Mouse (Mus musculus): Measurements from ENCODE around the gene Tmf1. TPM values are rescaled to one million over a fixed set of nuclear protein-coding genes. Genes with fewer than 3 reads are reported as not detected.
A peak's percentile ranks its signal among the peaks of the same experiment; 100 is the strongest.

The Tmf1 gene
- total and polyA plus RNA-seq, 3 experiments: 13.5 to 19.2 TPM; not detected in 1

GRCm38 (mm10) chr6:97178491-97179366 is at the start of gene Tmf1 (continued):
- no peak for TF ChIP-seq RAD21 (IDR thresholded peaks at IDR 0.05; ENCODE audit: low read depth, low read length)
- no peak for TF ChIP-seq USF2 (IDR thresholded peaks at IDR 0.05; ENCODE audit: borderline replicate concordance in 1 of 2, insufficient read depth in 1 of 2, low read depth in 1 of 2, low read length in 2 of 2)
- no peak for TF ChIP-seq E2F4 (IDR thresholded peaks at IDR 0.05; ENCODE audit: borderline replicate concordance, low read depth, low read length)
- peak; percentile 93 to 97 for TF ChIP-seq POLR2A (IDR thresholded peaks at IDR 0.05; ENCODE audit: control insufficient read depth in 1 of 2, insufficient read depth in 1 of 2, low read depth in 1 of 2, low read length in 2 of 2, poor library complexity in 1 of 2)
- TF ChIP-seq GABPA (IDR thresholded peaks at IDR 0.05; ENCODE audit: low read depth, low read length): no peak

- Histone ChIP-seq H3K9ac (ENCODE audit: control insufficient read depth, low read depth, low read length, poor library complexity, severe bottlenecking) (no peak overlapping the region), H3K79me2 (ENCODE audit: control insufficient read depth, insufficient read depth, low read length, poor library complexity) (peaks cover 4% of the 10 kb centered on the region; the same call in 1 of the 2 replicates), H3K9me3 (replicated peaks; ENCODE audit: insufficient read depth, low read length) (no peaks in the 10 kb centered on the region), H3K27ac (ENCODE audit: control insufficient read depth, low read depth, low read length) (no peak overlapping the region), H3K4me3 (ENCODE audit: control insufficient read depth in 1 of 2, insufficient read depth in 1 of 2, low read depth in 2 of 2, low read length in 2 of 2) (no peak overlapping the region), H3K4me1 (ENCODE audit: control insufficient read depth in 1 of 2, insufficient read depth in 2 of 2, low read length in 2 of 2) (peaks cover 14 to 16% of the 10 kb centered on the region in 2 experiments), H3K27me3 (ENCODE audit: control insufficient read depth in 1 of 2, insufficient read depth in 2 of 2, low read length in 2 of 2) (no peaks in the 10 kb centered on the region), H3K36me3 (ENCODE audit: control insufficient read depth in 1 of 2, insufficient read depth in 2 of 2, low read length in 2 of 2) (peaks cover 15% of the 10 kb centered on the region in 2 experiments)
- no peak for DNase-seq (ENCODE audit: low read depth, low spot score)
- TF ChIP-seq MAFK (IDR thresholded peaks at IDR 0.05; ENCODE audit: borderline replicate concordance, low read depth, low read length) (no peak), SIN3A (IDR thresholded peaks at IDR 0.05; ENCODE audit: low read length) (no peak), UBTF (IDR thresholded peaks at IDR 0.05; ENCODE audit: borderline replicate concordance, insufficient read depth, low read depth, low read length) (no peak), CTCF (IDR thresholded peaks at IDR 0.05 in 2 of 3, conservative IDR thresholded peaks at IDR 0.05 in 1 of 3; ENCODE audit: control insufficient read depth in 1 of 3, insufficient read depth in 1 of 3, low read depth in 2 of 3, low read length in 3 of 3, poor library complexity in 1 of 3, severe bottlenecking in 1 of 3) (no peak)
Observed at GRCm38 (mm10) chr6:97227067-97227847, 48.3 kb upstream of the Tmf1 start.

- Histone ChIP-seq H3K79me2 (ENCODE audit: control insufficient read depth, insufficient read depth, low read length, poor library complexity) (peaks cover 14% of the 10 kb centered on the region), H3K4me1 (ENCODE audit: control insufficient read depth in 1 of 2, insufficient read depth in 2 of 2, low read length in 2 of 2) (peaks cover 14 to 21% of the 10 kb centered on the region in 2 experiments), H3K4me3 (ENCODE audit: control insufficient read depth in 1 of 2, insufficient read depth in 1 of 2, low read depth in 2 of 2, low read length in 2 of 2) (no peak overlapping the region), H3K27me3 (ENCODE audit: control insufficient read depth in 1 of 2, insufficient read depth in 2 of 2, low read length in 2 of 2) (no peaks in the 10 kb centered on the region), H3K9me3 (replicated peaks; ENCODE audit: insufficient read depth, low read length) (no peaks in the 10 kb centered on the region), H3K36me3 (ENCODE audit: control insufficient read depth in 1 of 2, insufficient read depth in 2 of 2, low read length in 2 of 2) (peaks cover 15% of the 10 kb centered on the region in 2 experiments), H3K27ac (ENCODE audit: control insufficient read depth, low read depth, low read length) (0 out of 2 replicates have a peak overlapping the region, but pooled peaks have one; percentile 6), H3K9ac (ENCODE audit: control insufficient read depth, low read depth, low read length, poor library complexity, severe bottlenecking) (no peak overlapping the region)
- peak; percentile 74 for DNase-seq (ENCODE audit: low read depth, low spot score)
- TF ChIP-seq ETS1 (IDR thresholded peaks at IDR 0.05; ENCODE audit: low read depth, low read length) (0 out of 2 replicates have a peak, but pooled peaks have one; percentile 29), TAL1 (IDR thresholded peaks at IDR 0.05; ENCODE audit: low read length) (peak; percentile 59), EP300 (IDR thresholded peaks at IDR 0.05; ENCODE audit: low read depth in 1 of 2, low read length in 2 of 2) (peak; percentile 58 to 66), MAX (IDR thresholded peaks at IDR 0.05; ENCODE audit: low read length) (no peak), GATA1 (IDR thresholded peaks at IDR 0.05; ENCODE audit: low read depth, low read length) (peak; percentile 70)
Observed at GRCm38 (mm10) chr6:97226083-97226491, 47.2 kb upstream of the Tmf1 start.

All from MEL (cell line).